Mouse (Mus musculus) thymus, adult 2 months (tissue): ENCODE measurements around the gene Radil. TPM values are rescaled to one million over a fixed set of nuclear protein-coding genes. Genes with fewer than 3 reads are reported as not detected.

Experiments
- DNase-seq: peaks from one replicate; pipeline ENCODE4 v3.0.0; 2021
- H3K27ac ChIP-seq: fragments of 200-500 bp; 2 replicates; pipeline ENCODE4 v1.5.1; 2012; ENCODE audit warnings: low read length, control low read depth; ENCODE audit not compliant: control insufficient read depth, insufficient read depth
- H3K27me3 ChIP-seq: fragments of 200-500 bp; 2 replicates; pipeline ENCODE4 v1.6.1; 2012; ENCODE audit warnings: mild to moderate bottlenecking, low read length, moderate library complexity, mixed read lengths; ENCODE audit not compliant: control insufficient read depth, insufficient read depth
- H3K36me3 ChIP-seq: fragments of 200-500 bp; 2 replicates; pipeline ENCODE4 v1.6.1; 2012; ENCODE audit warnings: mild to moderate bottlenecking, low read length, moderate library complexity; ENCODE audit not compliant: control insufficient read depth, insufficient read depth
- H3K4me1 ChIP-seq: fragments of 200-500 bp; replicated peaks from 2 replicates; pipeline ENCODE4 v1.6.1; 2012; ENCODE audit warnings: low read length; ENCODE audit not compliant: control insufficient read depth, insufficient read depth
- H3K4me3 ChIP-seq: fragments of 200-500 bp; 2 replicates; pipeline ENCODE4 v1.5.1; 2012; ENCODE audit warnings: mild to moderate bottlenecking, low read length, control low read depth, moderate library complexity; ENCODE audit not compliant: control insufficient read depth, insufficient read depth
- CTCF ChIP-seq: fragments of 200-500 bp; IDR thresholded peaks from 2 replicates; pipeline ENCODE4 v1.5.1; 2012; ENCODE audit warnings: mild to moderate bottlenecking, control low read depth, low read length, moderate library complexity, borderline replicate concordance; ENCODE audit not compliant: control insufficient read depth, poor library complexity, insufficient read depth; ENCODE audit errors: extremely low read depth
- POLR2A ChIP-seq: fragments of 200-500 bp; IDR thresholded peaks from 2 replicates; pipeline ENCODE4 v1.6.1; 2012; ENCODE audit warnings: mild to moderate bottlenecking, low read length, control low read depth, moderate library complexity; ENCODE audit not compliant: control insufficient read depth, poor library complexity, insufficient read depth; ENCODE audit errors: extremely low read depth
- WGBS: fragments of 180-500 bp; shearing (Covaris S2); methylation state at CpG from one replicate; pipeline ENCODE4 v1.1.7; 2018; 5-methylcytosine and 5-hydroxymethylcytosine counted together
- polyA plus RNA-seq: library from polyadenylated mRNA; depleted of rRNA; stranded (reverse); fragments of >200 nt; gene quantifications from 2 replicates; pipeline ENCODE4 v1.2.3, GENCODE M21; 2012

Radil gene
- polyA plus RNA-seq, 1 experiment = 1.9 TPM

- Histone ChIP-seq H3K27ac (no peak overlapping the region), H3K4me1 (no peaks in the 10 kb centered on the region), H3K36me3 (no peaks in the 10 kb centered on the region), H3K4me3 (no peak overlapping the region), H3K27me3 (no peaks in the 10 kb centered on the region)
- DNase-seq = no peak
- 84% methylated on average over 9 of the region's 9 CpGs for WGBS
- TF ChIP-seq POLR2A = no peak
- no peak for TF ChIP-seq CTCF
Observed at GRCm38 (mm10) chr5:142486654-142487053, 64.2 kb downstream of the Radil start.

GRCm38 (mm10) chr5:142483581-142483980 is 67.3 kb downstream of the Radil start:
- WGBS = 95% methylated on average over 5 of the region's 5 CpGs
- H3K36me3 ChIP-seq = no peaks in the 10 kb centered on the region
- no peak overlapping the region for H3K4me3 ChIP-seq
- DNase-seq = no peak
- H3K27ac ChIP-seq = no peak overlapping the region
- no peaks in the 10 kb centered on the region for H3K4me1 ChIP-seq
- H3K27me3 ChIP-seq = no peaks in the 10 kb centered on the region
- TF ChIP-seq CTCF (no peak), POLR2A (no peak)

DNA sequence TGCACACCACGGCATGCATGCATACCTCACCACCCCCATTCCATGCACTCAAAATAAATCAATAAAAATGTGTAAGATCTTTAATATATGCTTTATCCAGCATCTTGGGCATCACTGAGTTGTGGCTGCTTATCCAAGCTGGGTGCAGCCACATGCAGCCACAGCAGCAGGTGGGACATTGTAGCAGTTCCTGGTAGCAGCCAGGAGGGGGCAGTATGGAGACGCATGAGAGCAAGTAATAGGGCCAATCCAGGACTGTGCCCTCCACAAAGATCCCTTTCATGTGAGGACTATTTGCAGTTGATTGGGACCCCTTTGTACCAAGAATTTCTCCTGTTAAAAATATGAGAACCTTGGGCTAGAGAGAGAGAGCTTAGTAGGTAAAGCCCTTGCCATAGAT is 68.4 kb downstream of the Radil start:
- Histone ChIP-seq H3K36me3 (no peaks in the 10 kb centered on the region), H3K27ac (no peak overlapping the region), H3K4me1 (no peaks in the 10 kb centered on the region), H3K4me3 (no peak overlapping the region), H3K27me3 (no peaks in the 10 kb centered on the region)
- WGBS = 74% methylated on average over 2 of the region's 2 CpGs
- TF ChIP-seq POLR2A = no peak
- peak; percentile 69; the same call in 1 of the 2 replicates for TF ChIP-seq CTCF
- peak; percentile 50 for DNase-seq

DNA sequence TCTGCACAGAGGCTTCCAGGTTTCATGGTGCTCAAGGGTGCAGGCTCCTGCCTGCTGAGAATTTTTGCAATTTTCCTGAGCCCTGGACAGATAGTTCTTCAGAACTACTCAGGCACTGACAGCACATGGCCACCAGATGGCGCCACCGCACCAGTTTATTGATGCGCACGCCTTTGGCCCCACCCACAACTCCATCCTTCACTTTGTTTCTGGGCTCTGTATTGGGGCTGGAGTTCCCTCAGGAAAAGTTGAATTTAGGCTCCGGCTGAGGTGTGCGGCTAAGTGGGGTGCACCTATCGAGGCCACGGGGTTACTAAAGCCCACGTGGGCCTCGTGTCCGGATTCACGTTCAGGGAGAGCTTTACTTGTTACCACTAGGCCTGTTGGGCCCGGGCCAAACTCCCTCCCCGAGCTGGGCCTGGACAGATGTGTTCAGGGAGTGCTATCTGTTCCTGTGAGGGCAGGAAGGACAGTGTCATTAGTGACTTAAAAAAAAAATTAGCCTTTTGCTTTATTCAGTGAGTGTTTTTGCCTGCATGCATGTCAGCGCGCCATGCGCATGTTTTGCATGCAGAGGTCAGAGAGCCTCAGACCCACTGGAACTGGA is 72.0 kb downstream of the Radil start:
- TF ChIP-seq POLR2A (no peak), CTCF (peak; percentile 94)
- no peaks in the 10 kb centered on the region for H3K27me3 ChIP-seq
- 45% methylated on average over 17 of the region's 17 CpGs for WGBS
- no peaks in the 10 kb centered on the region for H3K4me1 ChIP-seq
- peak; percentile 65 for DNase-seq
- no peak overlapping the region for H3K4me3 ChIP-seq
- H3K36me3 ChIP-seq = no peaks in the 10 kb centered on the region
- no peak overlapping the region for H3K27ac ChIP-seq

DNA sequence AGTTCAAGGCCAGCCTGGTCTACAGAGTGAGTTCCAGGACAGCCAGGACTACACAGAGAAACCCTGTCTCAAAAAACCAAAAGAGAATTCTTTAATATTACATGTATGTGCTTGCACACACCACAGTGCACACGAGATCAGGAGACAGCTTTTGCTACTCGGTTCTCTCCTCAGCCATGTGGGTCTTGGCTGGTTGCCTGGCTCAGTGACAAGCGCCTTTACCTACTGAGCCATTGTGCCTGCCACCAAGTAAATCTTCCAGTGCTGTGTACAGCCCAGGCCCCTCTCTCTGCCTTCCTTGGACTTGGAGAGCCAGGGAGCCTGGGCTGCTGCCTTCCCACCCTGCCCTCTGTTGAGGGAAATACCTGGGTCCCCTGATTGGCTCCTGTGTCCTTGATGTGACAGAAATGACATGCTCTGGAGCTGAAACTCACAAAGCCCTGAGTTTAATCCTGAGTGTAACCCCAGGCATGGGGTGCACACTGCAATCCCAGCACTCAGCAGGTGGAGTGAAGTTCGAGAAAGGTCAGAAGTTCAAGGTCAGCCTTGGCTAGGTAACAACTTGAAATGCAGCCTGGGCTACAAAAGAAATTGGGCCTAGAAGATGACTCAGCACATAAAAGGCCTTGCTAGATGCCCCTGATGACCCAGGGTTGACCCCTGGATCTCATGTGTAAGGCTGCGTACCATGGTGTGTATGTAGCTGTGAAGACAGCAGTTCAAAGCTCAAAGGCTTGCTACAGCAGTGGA is 72.9 kb downstream of the Radil start:
- Histone ChIP-seq H3K27me3 (no peaks in the 10 kb centered on the region), H3K4me3 (no peak overlapping the region)
- WGBS = 91% methylated on average over 5 of the region's 5 CpGs

DNA sequence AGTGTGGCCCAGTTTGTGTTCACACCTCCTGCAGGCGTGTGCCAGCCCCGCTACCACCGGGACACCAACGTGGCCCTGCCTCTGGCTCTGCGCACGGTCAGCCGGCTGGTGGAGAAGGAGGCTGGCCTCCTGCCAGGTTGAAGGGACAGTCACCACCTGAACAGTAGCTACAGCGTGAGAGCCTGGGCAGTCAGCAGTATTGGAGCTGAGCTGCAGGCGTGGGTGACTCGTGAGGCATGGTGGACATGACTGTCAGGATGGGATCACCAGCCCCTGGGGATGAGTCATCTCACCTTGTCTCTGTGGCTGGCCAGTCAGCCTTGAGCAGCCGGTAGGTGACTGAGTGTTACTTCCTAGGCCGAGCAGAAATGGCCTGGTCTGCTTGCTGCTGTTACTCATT is 73.6 kb downstream of the Radil start:
- TF ChIP-seq CTCF = no peak
- no peak for TF ChIP-seq POLR2A
- no peak overlapping the region for H3K4me3 ChIP-seq
- H3K4me1 ChIP-seq = no peaks in the 10 kb centered on the region
- H3K27me3 ChIP-seq = no peaks in the 10 kb centered on the region
- no peaks in the 10 kb centered on the region for H3K36me3 ChIP-seq
- H3K27ac ChIP-seq = no peak overlapping the region
- 97% methylated on average over 12 of the region's 12 CpGs for WGBS
- no peak for DNase-seq

More for the DNA sequence above, 72.9 kb downstream of the Radil start:
- no peaks in the 10 kb centered on the region for H3K36me3 ChIP-seq
- no peak for DNase-seq
- no peak overlapping the region for H3K27ac ChIP-seq
- no peaks in the 10 kb centered on the region for H3K4me1 ChIP-seq
- TF ChIP-seq POLR2A (no peak), CTCF (no peak)

DNA sequence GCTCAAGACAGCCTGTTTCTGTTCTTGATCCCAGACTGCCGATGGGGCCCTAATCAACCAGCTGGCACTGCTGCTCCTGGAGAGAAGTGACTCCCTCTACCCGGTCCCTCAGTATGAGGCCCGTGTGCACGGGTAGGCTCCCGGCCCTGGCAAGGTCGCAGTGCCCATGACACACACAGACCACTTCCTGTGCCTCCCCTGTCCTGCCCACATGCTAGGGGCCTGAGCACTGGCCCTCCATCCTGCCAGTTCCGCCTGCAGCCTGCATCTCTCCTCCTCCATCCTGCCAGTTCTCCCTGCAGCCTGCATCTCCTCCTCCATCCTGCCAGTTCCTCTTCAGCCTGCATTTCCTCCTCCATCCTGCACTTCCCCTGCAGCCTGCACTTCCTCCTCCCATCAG is 75.2 kb downstream of the Radil start:
- DNase-seq = no peak
- H3K4me3 ChIP-seq = no peak overlapping the region
- no peaks in the 10 kb centered on the region for H3K27me3 ChIP-seq
- no peaks in the 10 kb centered on the region for H3K4me1 ChIP-seq
- 48% methylated on average over 7 of the region's 7 CpGs for WGBS
- H3K27ac ChIP-seq = no peak overlapping the region
- TF ChIP-seq CTCF (no peak), POLR2A (no peak)
- no peaks in the 10 kb centered on the region for H3K36me3 ChIP-seq

GRCm38 (mm10) chr5:142473696-142474095 is 77.2 kb downstream of the Radil start:
- no peaks in the 10 kb centered on the region for H3K4me1 ChIP-seq
- no peaks in the 10 kb centered on the region for H3K27me3 ChIP-seq
- no peak overlapping the region for H3K4me3 ChIP-seq
- H3K36me3 ChIP-seq = no peaks in the 10 kb centered on the region
- H3K27ac ChIP-seq = no peak overlapping the region
- TF ChIP-seq POLR2A (no peak), CTCF (no peak)
- no peak for DNase-seq
- 93% methylated on average over 10 of the region's 10 CpGs for WGBS
